ENCODE assay signal across 11 mouse cellular contexts in genomic region chr8:126759711-126760110, GRCm38 (mm10).
A peak's percentile ranks its signal among the peaks of the same experiment; 100 is the strongest.
DNase-seq lines count a peak whose midpoint lies in the region; ATAC-seq and TF ChIP-seq lines count a peak whose summit lies in the region.
"Had no signal": no experiment of that assay in that cellular context is flagged by ENCODE, and none has a peak within 500 bp of the region (broad histone marks: within the 10 kb centered on the region; RNA-seq: fewer than 3 reads in every experiment).

No protein-coding gene starts in this region.

- 26% methylated on average over 7 of the region's 7 CpGs for WGBS in heart, adult 2 months
- WGBS in embryonic facial prominence, embryonic 11.5 days, result 53% methylated on average over 7 of the region's 7 CpGs

- intact Hi-C loops in heart, adult 2 months (cut with DNase I), result loop anchor here (2.0 to 5.0 kb wide), 2 partner anchors 45 to 158 kb away; no protein-coding TSS in a partner anchor
- intact Hi-C loops in heart, postnatal 25 days (cut with DNase I), result loop anchor here (5.0 kb wide), 2 partner anchors 33 to 158 kb away; no protein-coding TSS in a partner anchor

- H3K4me1 ChIP-seq in heart, adult 2 months (ENCODE audit: control insufficient read depth, insufficient read depth, low read length), result peaks cover 27% of the 10 kb centered on the region
- no peaks in the 10 kb centered on the region for H3K4me1 ChIP-seq in embryonic facial prominence, embryonic 11.5 days (ENCODE audit: control insufficient read depth, insufficient read depth, low read length)
- H3K4me1 ChIP-seq: midbrain, embryonic 12.5 days had no signal

- TF ChIP-seq EP300 in heart, adult 2 months (IDR thresholded peaks at IDR 0.05; ENCODE audit: insufficient read depth, low read depth, low read length), result no peak

- peak in 1 of 2 experiments; percentile 68 for DNase-seq in heart, adult 2 months
- DNase-seq in heart, postnatal 4 days, result no peak
- peak; percentile 76 for DNase-seq in 416B (ENCODE audit: low read depth)
- peak; percentile 14 for DNase-seq in embryonic facial prominence, embryonic 11.5 days (ENCODE audit: low spot score)
- peak; percentile 36 for DNase-seq in heart, postnatal 25 days (ENCODE audit: low spot score)
- DNase-seq in MN1 (ENCODE audit: low spot score), result no peak
- DNase-seq in adrenal gland, postnatal 36 days, result no peak
- DNase-seq: right cerebral cortex, postnatal 14 days had no signal

- peaks cover 8% of the 10 kb centered on the region for H3K36me3 ChIP-seq in heart, adult 2 months (ENCODE audit: control insufficient read depth, insufficient read depth, low read length)
- H3K36me3 ChIP-seq in embryonic facial prominence, embryonic 11.5 days (replicated peaks; ENCODE audit: control insufficient read depth, insufficient read depth, low read depth, low read length), result no peaks in the 10 kb centered on the region
- H3K36me3 ChIP-seq: intestine, embryonic 15.5 days; midbrain, embryonic 12.5 days had no signal

- TF ChIP-seq POLR2A in heart, adult 2 months (IDR thresholded peaks at IDR 0.05; ENCODE audit: insufficient read depth, low read depth, low read length), result 0 out of 2 replicates have a peak, but pooled peaks have one; percentile 16

- no peak overlapping the region for H3K4me3 ChIP-seq in heart, adult 2 months
- H3K4me3 ChIP-seq in embryonic facial prominence, embryonic 11.5 days (ENCODE audit: low read depth, low read length), result no peak overlapping the region
- H3K4me3 ChIP-seq: intestine, embryonic 15.5 days; midbrain, embryonic 12.5 days had no signal

- no peaks in the 10 kb centered on the region for H3K79me2 ChIP-seq in heart, adult 2 months (replicated peaks; ENCODE audit: control insufficient read depth, insufficient read depth, low read length)

- H3K4me2 ChIP-seq in embryonic facial prominence, embryonic 11.5 days (ENCODE audit: low read depth, low read length), result no peak overlapping the region
- H3K4me2 ChIP-seq: intestine, embryonic 15.5 days; midbrain, embryonic 12.5 days had no signal

- no peak for ATAC-seq in embryonic facial prominence, embryonic 11.5 days (replicated peaks; ENCODE audit: insufficient number of reproducible peaks, low FRiP score, low TSS enrichment, low read depth)
- ATAC-seq in granulocyte monocyte progenitor cell, adult 5-6 weeks (replicated peaks; ENCODE audit: poor library complexity, severe bottlenecking), result no peak
- ATAC-seq: intestine, embryonic 15.5 days had no signal

- peak overlapping the region; percentile 74 for H3K27ac ChIP-seq in heart, adult 2 months
- H3K27ac ChIP-seq in embryonic facial prominence, embryonic 11.5 days (replicated peaks; ENCODE audit: low read depth, low read length), result no peak overlapping the region
- H3K27ac ChIP-seq: intestine, embryonic 15.5 days; midbrain, embryonic 12.5 days had no signal

- H3K27me3 ChIP-seq in heart, adult 2 months (ENCODE audit: control insufficient read depth, insufficient read depth, low read length), result no peaks in the 10 kb centered on the region
- H3K27me3 ChIP-seq in embryonic facial prominence, embryonic 11.5 days (ENCODE audit: control insufficient read depth, insufficient read depth, low read length), result no peaks in the 10 kb centered on the region
- H3K27me3 ChIP-seq: intestine, embryonic 15.5 days; midbrain, embryonic 12.5 days had no signal

- H3K9ac ChIP-seq in heart, adult 2 months (ENCODE audit: low read depth, low read length), result no peak overlapping the region
- H3K9ac ChIP-seq in embryonic facial prominence, embryonic 11.5 days (replicated peaks; ENCODE audit: low read length), result no peak overlapping the region
- H3K9ac ChIP-seq: intestine, embryonic 15.5 days; midbrain, embryonic 12.5 days had no signal

- no peaks in the 10 kb centered on the region for H3K9me3 ChIP-seq in embryonic facial prominence, embryonic 11.5 days (replicated peaks; ENCODE audit: control insufficient read depth, low read length)
- H3K9me3 ChIP-seq: intestine, embryonic 15.5 days; midbrain, embryonic 12.5 days had no signal

- no peak for TF ChIP-seq CTCF in heart, adult 2 months (IDR thresholded peaks at IDR 0.05)

Comparison
In these comparisons a context has a peak if more than half of its experiments do, and no peak if none do; other contexts are left out.
1. DNase-seq: peak in 416B (single experiment), embryonic facial prominence, embryonic 11.5 days (single experiment) and heart, postnatal 25 days (single experiment); none in heart, postnatal 4 days (single experiment), MN1 (single experiment) and adrenal gland, postnatal 36 days (0 of 2).